Mouse (Mus musculus) limb, embryonic 13.5 days (tissue): Measurements from ENCODE around the gene Rpusd1. TPM values are rescaled to one million over a fixed set of nuclear protein-coding genes. Genes with fewer than 3 reads are reported as not detected.
"Not testable (repeated sequence)": the region's sequence is repeated elsewhere in the genome, so short reads cannot be mapped to it uniquely, and the experiment has no call there.

Experiments used
- ATAC-seq: fragments of 200-750 bp; cut with Nextera tagmentation; 2 replicates; pipeline ENCODE4 v1.8.0; 2017; ENCODE audit warnings: low read depth, moderate number of reproducible peaks, moderate TSS enrichment; ENCODE audit not compliant: low FRiP score
- H3K27ac ChIP-seq: fragments of 300-500 bp; sonication (generic); 2 replicates; pipeline ENCODE4 v1.5.1; 2015; ENCODE audit warnings: inconsistent platforms, mild to moderate bottlenecking, moderate library complexity
- H3K27me3 ChIP-seq: fragments of 300-500 bp; sonication (generic); 2 replicates; pipeline ENCODE4 v1.6.1; 2015; ENCODE audit warnings: mild to moderate bottlenecking, inconsistent platforms
- H3K36me3 ChIP-seq: fragments of 300-500 bp; sonication (generic); 2 replicates; pipeline ENCODE4 v1.6.1; 2015; ENCODE audit warnings: inconsistent platforms, mild to moderate bottlenecking, moderate library complexity
- H3K4me1 ChIP-seq: fragments of 300-500 bp; sonication (generic); 2 replicates; pipeline ENCODE4 v1.6.1; 2015; ENCODE audit warnings: inconsistent platforms
- H3K4me2 ChIP-seq: fragments of 300-500 bp; sonication (generic); replicated peaks from 2 replicates; pipeline ENCODE4 v1.6.1; 2015; ENCODE audit warnings: inconsistent platforms, mild to moderate bottlenecking, moderate library complexity
- H3K4me3 ChIP-seq: fragments of 300-500 bp; sonication (generic); 2 replicates; pipeline ENCODE4 v1.5.1; 2015; ENCODE audit warnings: moderate library complexity, mild to moderate bottlenecking, inconsistent platforms
- H3K9ac ChIP-seq: fragments of 300-500 bp; sonication (generic); 2 replicates; pipeline ENCODE4 v1.6.1; 2015; ENCODE audit warnings: mild to moderate bottlenecking, inconsistent platforms
- H3K9me3 ChIP-seq: fragments of 300-500 bp; sonication (generic); 2 replicates; pipeline ENCODE4 v1.6.1; 2016; ENCODE audit warnings: inconsistent platforms
- WGBS: fragments of 180-500 bp; shearing (Covaris S2); methylation state at CpG from one replicate; pipeline ENCODE4 v1.1.7; 2015; 5-methylcytosine and 5-hydroxymethylcytosine counted together
- polyA plus RNA-seq: library from polyadenylated mRNA; unstranded; fragments of >200 nt; fragmentation: Nextera tagmentation; extraction: Ambion mirVana; gene quantifications from 2 replicates; pipeline ENCODE4 v1.2.1, GENCODE M21; 2015

The Rpusd1 gene
- polyA plus RNA-seq, 1 experiment from 2014 or later: 25.8 TPM

DNA sequence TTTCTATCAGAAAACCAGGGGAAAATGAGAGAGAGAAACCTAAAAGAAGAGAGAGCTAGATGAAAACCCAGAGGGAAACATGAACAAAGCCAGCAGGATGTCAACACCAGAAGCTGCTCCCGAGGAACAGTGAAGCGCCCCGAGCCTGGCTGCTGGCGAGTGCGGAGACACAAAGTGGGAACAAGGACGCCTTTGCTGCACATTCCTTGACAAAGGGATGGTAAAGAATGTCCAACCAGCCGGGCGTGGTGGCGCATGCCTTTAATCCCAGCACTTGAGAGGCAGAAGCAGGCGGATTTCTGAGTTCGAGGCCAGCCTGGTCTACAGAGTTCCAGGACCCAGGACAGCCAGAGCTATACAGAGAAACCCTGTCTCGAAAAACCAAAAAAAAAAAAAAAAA lies 14.0 kb downstream of the Rpusd1 start:
- not testable (repeated sequence) for H3K9me3 ChIP-seq, H3K27me3 ChIP-seq, ATAC-seq, H3K4me3 ChIP-seq, H3K4me1 ChIP-seq, H3K4me2 ChIP-seq, H3K27ac ChIP-seq, H3K9ac ChIP-seq, H3K36me3 ChIP-seq
- 71% methylated on average over 12 of the region's 12 CpGs for WGBS

DNA sequence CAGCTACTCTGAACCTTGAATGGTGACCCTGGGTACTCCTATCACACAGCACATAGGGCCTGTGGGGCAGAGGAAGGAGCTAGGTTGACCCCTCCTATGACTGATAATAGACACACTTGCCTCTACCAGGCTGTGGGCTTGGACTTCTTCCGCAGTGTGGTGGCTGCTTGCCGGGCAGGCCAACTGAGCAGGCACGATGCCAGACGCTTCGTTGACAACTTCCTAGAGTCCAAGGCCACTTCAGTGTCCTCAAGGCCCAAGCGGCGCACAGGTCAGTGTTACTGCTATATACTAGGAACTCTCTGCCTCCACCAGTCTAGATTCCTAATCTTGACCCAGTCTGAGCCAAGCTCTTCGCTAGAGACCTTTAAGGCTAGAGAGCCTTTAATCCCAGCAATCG lies 16.4 kb downstream of the Rpusd1 start:
- Histone ChIP-seq H3K9me3 (no peaks in the 10 kb centered on the region), H3K4me2 (no peak overlapping the region), H3K27ac (no peak overlapping the region), H3K4me3 (no peak overlapping the region), H3K36me3 (no peaks in the 10 kb centered on the region), H3K9ac (no peak overlapping the region), H3K4me1 (no peaks in the 10 kb centered on the region), H3K27me3 (no peaks in the 10 kb centered on the region)
- no peak for ATAC-seq
- WGBS: 93% methylated on average over 9 of the region's 9 CpGs

DNA sequence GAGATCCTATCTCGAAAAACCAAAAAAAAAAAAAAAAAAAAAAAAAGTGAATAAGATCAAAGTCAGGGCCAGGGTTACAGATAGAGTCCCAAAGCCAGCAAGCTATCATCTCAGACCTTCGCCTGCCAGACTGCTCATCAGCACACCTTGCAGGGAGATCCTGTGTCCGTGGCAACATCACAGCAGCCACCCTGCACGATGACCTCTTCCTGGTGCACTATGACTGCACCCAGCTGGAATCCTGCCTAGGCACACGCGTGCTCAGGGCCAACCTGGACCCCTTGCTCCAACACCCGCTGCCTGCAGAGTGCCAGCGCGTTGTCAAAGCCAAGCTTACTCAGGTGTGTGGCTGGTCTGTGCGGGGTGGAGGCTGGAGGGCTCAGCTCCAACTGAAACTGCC lies 16.8 kb downstream of the Rpusd1 start:
- no peak overlapping the region for H3K4me2 ChIP-seq
- no peak for ATAC-seq
- H3K4me1 ChIP-seq: no peaks in the 10 kb centered on the region
- no peaks in the 10 kb centered on the region for H3K27me3 ChIP-seq
- no peak overlapping the region for H3K4me3 ChIP-seq
- no peaks in the 10 kb centered on the region for H3K9me3 ChIP-seq
- WGBS: 77% methylated on average over 10 of the region's 10 CpGs
- no peaks in the 10 kb centered on the region for H3K36me3 ChIP-seq
- no peak overlapping the region for H3K9ac ChIP-seq
- no peak overlapping the region for H3K27ac ChIP-seq

DNA sequence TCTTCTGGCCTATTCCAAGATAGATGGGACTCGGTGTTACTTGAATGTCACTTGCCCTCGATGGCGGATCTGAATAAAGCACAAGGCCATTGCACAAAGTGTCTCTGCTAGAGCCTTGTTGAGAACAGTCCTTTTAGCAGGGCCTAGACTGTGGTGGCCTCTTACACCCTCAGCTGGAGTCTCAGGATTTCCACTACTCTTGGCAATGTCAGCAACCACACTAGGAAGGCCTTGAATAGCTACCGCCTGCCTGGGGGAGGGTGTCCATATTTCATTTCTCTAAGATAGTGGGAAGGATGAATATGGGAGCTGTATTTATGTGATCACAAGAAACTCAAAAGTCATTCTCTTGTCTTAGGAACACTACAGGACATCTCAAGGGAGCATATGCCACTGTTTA lies 20.8 kb downstream of the Rpusd1 start:
- Histone ChIP-seq H3K36me3 (no peaks in the 10 kb centered on the region), H3K4me2 (no peak overlapping the region), H3K4me1 (peaks cover 6% of the 10 kb centered on the region; the same call in 1 of the 2 replicates), H3K27ac (no peak overlapping the region), H3K9ac (no peak overlapping the region), H3K9me3 (no peaks in the 10 kb centered on the region), H3K27me3 (no peaks in the 10 kb centered on the region), H3K4me3 (no peak overlapping the region)
- WGBS: 94% methylated on average over 4 of the region's 4 CpGs
- ATAC-seq: no peak

GRCm38 (mm10) chr17:25749314-25749713 lies 21.8 kb downstream of the Rpusd1 start:
- WGBS: 79% methylated on average over 6 of the region's 6 CpGs
- Histone ChIP-seq H3K36me3 (no peaks in the 10 kb centered on the region), H3K4me2 (no peak overlapping the region), H3K9ac (no peak overlapping the region), H3K27me3 (no peaks in the 10 kb centered on the region), H3K4me1 (peaks cover 6% of the 10 kb centered on the region; the same call in 1 of the 2 replicates), H3K9me3 (no peaks in the 10 kb centered on the region), H3K27ac (no peak overlapping the region), H3K4me3 (no peak overlapping the region)
- no peak for ATAC-seq

GRCm38 (mm10) chr17:25751446-25751845 lies 24.0 kb downstream of the Rpusd1 start:
- Histone ChIP-seq H3K9me3 (no peaks in the 10 kb centered on the region), H3K9ac (0 out of 2 replicates have a peak overlapping the region, but pooled peaks have one; percentile 19)
- ATAC-seq: no peak

GRCm38 (mm10) chr17:25754241-25754640 lies 26.8 kb downstream of the Rpusd1 start, which contains the start of gene Msln:
Msln (minus strand) TSS chr17:25754378.
- ATAC-seq: no peak
- H3K4me1 ChIP-seq: peaks cover 6% of the 10 kb centered on the region; the same call in 1 of the 2 replicates
- H3K9ac ChIP-seq: no peak within 1 kb of the TSS
- H3K4me3 ChIP-seq: no peak within 1 kb of the TSS
- no peaks in the 10 kb centered on the region for H3K9me3 ChIP-seq
- H3K4me2 ChIP-seq: no peak within 1 kb of the TSS
- H3K27me3 ChIP-seq: no peaks in the 10 kb centered on the region
- H3K27ac ChIP-seq: no peak within 1 kb of the TSS
- no peaks in the 10 kb centered on the region for H3K36me3 ChIP-seq
- WGBS: 89% methylated on average over 9 of the region's 9 CpGs

More at GRCm38 (mm10) chr17:25751446-25751845, 24.0 kb downstream of the Rpusd1 start:
- Histone ChIP-seq H3K27me3 (no peaks in the 10 kb centered on the region), H3K4me3 (no peak overlapping the region), H3K4me2 (no peak overlapping the region), H3K27ac (no peak overlapping the region), H3K36me3 (no peaks in the 10 kb centered on the region), H3K4me1 (peaks cover 6% of the 10 kb centered on the region; the same call in 1 of the 2 replicates)
- WGBS: 48% methylated on average over 5 of the region's 5 CpGs

GRCm38 (mm10) chr17:25755086-25755485 lies 27.6 kb downstream of the Rpusd1 start:
- ATAC-seq: no peak
- H3K27ac ChIP-seq: no peak overlapping the region
- no peak overlapping the region for H3K4me3 ChIP-seq
- no peaks in the 10 kb centered on the region for H3K27me3 ChIP-seq
- 81% methylated on average over 4 of the region's 4 CpGs for WGBS
- H3K9me3 ChIP-seq: no peaks in the 10 kb centered on the region
- no peak overlapping the region for H3K4me2 ChIP-seq
- no peaks in the 10 kb centered on the region for H3K36me3 ChIP-seq
- H3K4me1 ChIP-seq: peaks cover 6% of the 10 kb centered on the region; the same call in 1 of the 2 replicates
- H3K9ac ChIP-seq: no peak overlapping the region

DNA sequence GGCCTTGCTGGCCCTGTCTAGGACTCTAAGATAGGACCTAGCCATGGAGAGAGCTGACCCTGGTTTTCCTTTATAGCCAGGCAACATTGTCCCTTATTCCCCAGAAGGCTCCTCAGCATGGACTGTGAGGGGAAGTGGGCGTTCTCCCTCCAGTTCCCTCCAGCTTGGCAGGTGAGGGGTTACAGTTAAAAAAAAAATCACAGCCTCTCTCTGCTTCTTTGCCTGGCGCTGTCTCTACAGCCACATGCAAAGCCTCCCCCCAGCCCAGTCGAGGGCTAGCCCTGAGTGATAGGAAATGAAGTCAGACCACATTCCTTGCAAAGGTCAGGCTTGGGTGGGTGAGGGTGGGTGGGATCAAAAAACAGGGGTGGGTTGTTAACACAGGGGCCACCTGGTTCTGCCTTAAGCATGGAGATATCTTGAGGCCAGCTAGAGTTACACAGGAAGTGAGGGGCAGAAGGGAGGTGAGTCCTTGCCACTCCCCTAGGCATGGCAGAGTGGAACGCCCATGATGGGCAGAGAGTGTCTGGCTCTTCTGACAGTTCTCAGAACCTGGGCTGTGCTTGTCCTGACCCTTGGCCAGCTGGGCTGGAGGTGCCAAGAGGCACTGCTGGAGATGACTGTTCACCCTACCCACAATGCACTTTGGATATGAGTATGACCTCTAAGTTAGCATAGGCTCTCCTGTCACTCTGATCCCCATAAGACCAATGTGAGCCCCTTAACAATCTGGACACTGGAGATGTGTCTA lies 28.3 kb downstream of the Rpusd1 start:
- Histone ChIP-seq H3K27ac (no peak overlapping the region), H3K4me1 (peaks cover 6% of the 10 kb centered on the region; the same call in 1 of the 2 replicates), H3K9me3 (no peaks in the 10 kb centered on the region), H3K4me3 (no peak overlapping the region), H3K4me2 (no peak overlapping the region), H3K9ac (no peak overlapping the region), H3K27me3 (no peaks in the 10 kb centered on the region), H3K36me3 (no peaks in the 10 kb centered on the region)
- 31% methylated on average over 4 of the region's 4 CpGs for WGBS
- ATAC-seq: no peak

DNA sequence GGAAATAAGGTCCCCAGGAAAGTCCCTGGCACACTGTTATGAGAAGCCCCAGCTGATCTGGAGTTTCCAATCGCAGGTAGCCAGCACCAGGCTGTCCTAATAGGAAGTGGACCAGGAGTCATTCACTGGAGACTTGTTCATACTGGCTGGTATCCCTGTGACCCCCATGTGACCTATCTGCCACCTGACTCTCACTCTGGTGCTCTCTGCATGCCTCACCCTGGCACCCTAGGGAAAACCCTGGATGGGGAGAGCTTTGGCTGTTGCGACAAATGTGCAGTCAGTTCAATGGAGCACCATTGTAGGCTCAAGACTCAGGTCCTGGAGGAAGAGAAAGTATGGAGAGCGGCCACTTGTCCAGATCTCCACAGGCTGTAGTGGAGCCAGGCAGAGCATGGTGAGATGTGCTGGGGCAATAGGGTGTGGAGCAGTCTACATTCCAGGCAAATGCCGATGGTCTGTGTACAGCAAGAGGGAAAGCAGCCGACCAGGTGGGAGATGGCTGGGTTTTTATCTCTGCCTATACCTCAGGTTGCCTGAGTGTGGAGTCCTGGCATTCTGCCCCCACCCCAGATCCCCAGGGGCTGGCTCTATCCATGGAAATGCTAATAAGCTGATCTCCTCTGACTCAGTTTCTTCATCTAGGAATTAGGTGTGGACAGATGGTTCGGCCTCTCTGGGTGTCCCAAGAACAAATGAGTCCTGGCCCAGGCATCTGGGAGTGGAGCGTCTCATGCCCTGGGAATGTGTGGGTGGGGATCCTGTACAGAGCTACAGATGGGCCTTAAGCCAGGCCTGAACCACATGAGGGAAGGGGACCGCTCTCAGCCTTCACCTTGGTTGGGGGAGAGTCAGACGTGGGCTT lies 29.1 kb downstream of the Rpusd1 start:
- no peaks in the 10 kb centered on the region for H3K36me3 ChIP-seq
- H3K4me3 ChIP-seq: no peak overlapping the region
- no peak overlapping the region for H3K4me2 ChIP-seq
- H3K9ac ChIP-seq: no peak overlapping the region
- H3K9me3 ChIP-seq: no peaks in the 10 kb centered on the region
- H3K27ac ChIP-seq: no peak overlapping the region
- no peaks in the 10 kb centered on the region for H3K27me3 ChIP-seq
- H3K4me1 ChIP-seq: peaks cover 1% of the 10 kb centered on the region; the same call in 1 of the 2 replicates
- no peak for ATAC-seq
- 79% methylated on average over 9 of the region's 9 CpGs for WGBS

- WGBS: 67% methylated on average over 3 of the region's 3 CpGs
- no peak for ATAC-seq
- Histone ChIP-seq H3K4me1 (no peaks in the 10 kb centered on the region), H3K27ac (no peak overlapping the region), H3K36me3 (no peaks in the 10 kb centered on the region), H3K4me2 (no peak overlapping the region), H3K9me3 (no peaks in the 10 kb centered on the region), H3K27me3 (no peaks in the 10 kb centered on the region), H3K4me3 (no peak overlapping the region), H3K9ac (no peak overlapping the region)
Measured at GRCm38 (mm10) chr17:25757691-25758090, 30.2 kb downstream of the Rpusd1 start.

GRCm38 (mm10) chr17:25760148-25760547 lies 32.7 kb downstream of the Rpusd1 start:
- Histone ChIP-seq H3K27ac (no peak overlapping the region), H3K4me2 (no peak overlapping the region), H3K9ac (no peak overlapping the region), H3K4me1 (no peaks in the 10 kb centered on the region), H3K36me3 (no peaks in the 10 kb centered on the region), H3K4me3 (no peak overlapping the region), H3K9me3 (no peaks in the 10 kb centered on the region), H3K27me3 (no peaks in the 10 kb centered on the region)
- ATAC-seq: no peak
- WGBS: 72% methylated on average over 8 of the region's 8 CpGs
